Mouse (Mus musculus) CD4-positive helper T cell, adult 2 months (primary cell): ENCODE measurements at regions not wholly inside any gene's neighbourhood (a gene's known extent, or its start where the extent isn't known, plus 50 kb on each side); places are given as distances from the start of the nearest gene placed in this dataset.

ENCODE experiments used
- DNase-seq: peaks from one replicate; pipeline ENCODE4 v3.0.0-alpha.2; 2012; ENCODE audit warnings: low read depth, missing footprints, low spot score

- DNase-seq: no peak
These were observed 113.6 kb downstream of the Zfp36l2 start for GRCm38 (mm10) chr17:84074000-84074782.

GRCm38 (mm10) chr17:84072426-84073030 lies 115.2 kb downstream of the Zfp36l2 start:
- no peak for DNase-seq

GRCm38 (mm10) chr17:84071855-84072254 lies 115.9 kb downstream of the Zfp36l2 start:
- DNase-seq: no peak

- no peak for DNase-seq
These were observed 117.2 kb downstream of the Zfp36l2 start for GRCm38 (mm10) chr17:84070596-84070995.

- no peak for DNase-seq
These were observed 120.6 kb downstream of the Zfp36l2 start for GRCm38 (mm10) chr17:84067102-84067501.

GRCm38 (mm10) chr17:84063791-84064190 lies 124.0 kb downstream of the Zfp36l2 start:
- peak; percentile 68 for DNase-seq

- DNase-seq: peak; percentile 60
These were observed 126.1 kb downstream of the Zfp36l2 start for GRCm38 (mm10) chr17:84061621-84062020.

GRCm38 (mm10) chr17:84056469-84056868 lies 131.3 kb downstream of the Zfp36l2 start:
- peak; percentile 33 for DNase-seq

- no peak for DNase-seq
These were observed 135.3 kb downstream of the Zfp36l2 start for GRCm38 (mm10) chr17:84052437-84052836.

GRCm38 (mm10) chr17:84051212-84051611 lies 136.5 kb downstream of the Zfp36l2 start:
- no peak for DNase-seq

GRCm38 (mm10) chr17:84048533-84048932 lies 139.2 kb downstream of the Zfp36l2 start:
- no peak for DNase-seq

- no peak for DNase-seq
These were observed 140.2 kb downstream of the Zfp36l2 start for GRCm38 (mm10) chr17:84047520-84047919.

GRCm38 (mm10) chr17:84045812-84046211 lies 141.9 kb downstream of the Zfp36l2 start:
- DNase-seq: no peak

- no peak for DNase-seq
These were observed 143.2 kb downstream of the Zfp36l2 start for GRCm38 (mm10) chr17:84044472-84044936.

- no peak for DNase-seq
These were observed 144.6 kb downstream of the Zfp36l2 start for GRCm38 (mm10) chr17:84043102-84043501.

GRCm38 (mm10) chr17:84039444-84039843 lies 148.3 kb downstream of the Zfp36l2 start:
- DNase-seq: no peak

GRCm38 (mm10) chr17:84037580-84038304 lies 150.0 kb downstream of the Zfp36l2 start:
- no peak for DNase-seq

- DNase-seq: peak; percentile 40
These were observed 151.7 kb downstream of the Zfp36l2 start for GRCm38 (mm10) chr17:84036056-84036455.

GRCm38 (mm10) chr17:84034801-84035200 lies 152.9 kb downstream of the Zfp36l2 start:
- DNase-seq: no peak

- peak; percentile 83 for DNase-seq
These were observed 155.3 kb downstream of the Zfp36l2 start for GRCm38 (mm10) chr17:84032441-84032840.

- DNase-seq: no peak
These were observed 155.9 kb downstream of the Zfp36l2 start for GRCm38 (mm10) chr17:84031833-84032232.

- no peak for DNase-seq
These were observed 156.4 kb downstream of the Zfp36l2 start for GRCm38 (mm10) chr17:84031381-84031780.
